Mouse (Mus musculus) right cerebral cortex, postnatal 14 days (tissue): ENCODE measurements around the gene Ube2a.
"Not testable (repeated sequence)": the region's sequence is repeated elsewhere in the genome, so short reads cannot be mapped to it uniquely, and the experiment has no call there.

ENCODE experiments used
- DNase-seq: peaks from one replicate; pipeline ENCODE4 v3.0.0; 2022

The Ube2a gene

DNA sequence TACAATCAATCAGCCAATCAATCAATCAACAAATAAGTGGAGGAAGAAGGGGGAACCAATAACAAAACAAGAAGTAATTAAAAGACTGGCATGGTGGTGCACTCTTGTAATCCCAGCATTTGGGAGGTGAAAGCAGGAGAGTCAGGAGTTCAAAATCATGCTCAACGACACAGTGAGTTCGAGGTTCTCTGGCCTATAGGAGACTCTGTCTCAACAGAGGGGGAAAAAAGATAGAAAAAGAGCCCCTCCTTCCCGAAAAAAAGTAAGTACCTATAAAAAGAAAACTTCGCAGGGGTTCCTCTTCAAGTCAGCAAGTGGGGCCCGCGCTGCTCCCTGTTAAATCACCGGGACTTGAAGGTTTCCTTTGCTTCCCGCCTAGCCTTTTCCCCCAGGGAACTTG, at the start of gene Ube2a, which contains the start of gene C330007P06Rik:
Ube2a (plus strand) TSS at position 136 of the 400 bp plus-strand sequence.
C330007P06Rik (minus strand) TSS at position 347 of the 400 bp plus-strand sequence.
- DNase-seq: no peak

DNA sequence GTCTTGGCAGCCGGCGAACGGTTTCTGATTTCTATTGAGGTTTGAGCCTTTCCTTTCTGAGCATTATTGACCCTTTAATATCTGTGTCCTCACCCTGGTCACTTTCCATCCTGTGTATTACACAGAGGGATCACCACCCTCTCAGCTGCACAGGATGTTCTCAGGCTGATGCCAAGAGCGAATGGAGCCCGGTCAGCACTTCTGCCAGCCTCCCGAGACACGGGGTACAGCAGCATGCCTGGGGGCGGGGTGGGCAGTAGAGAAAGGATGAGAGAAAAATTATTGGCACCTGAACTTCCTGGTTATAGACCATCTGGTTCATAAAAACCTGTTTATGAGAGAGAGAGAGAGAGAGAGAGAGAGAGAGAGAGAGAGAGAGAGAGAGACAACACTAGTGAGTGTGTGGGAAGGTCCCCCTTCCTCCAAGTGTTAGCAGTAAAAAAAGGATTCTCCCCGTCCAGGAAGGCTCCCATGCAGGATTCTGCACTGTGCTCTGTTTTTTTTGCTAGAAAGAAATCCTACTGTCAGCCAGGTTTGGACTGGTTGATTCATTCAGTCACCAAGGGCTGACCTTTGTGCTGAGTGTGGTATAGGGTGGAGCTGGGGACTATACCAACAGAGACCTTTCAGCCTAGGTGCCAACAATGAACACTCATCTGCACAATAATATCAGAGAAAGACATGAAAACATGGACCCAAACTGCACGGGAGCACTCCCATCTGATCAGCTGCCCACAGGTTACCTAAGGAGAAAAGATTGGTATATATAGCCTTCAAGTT, 49.6 kb upstream of the Ube2a start:
- DNase-seq: no peak

DNA sequence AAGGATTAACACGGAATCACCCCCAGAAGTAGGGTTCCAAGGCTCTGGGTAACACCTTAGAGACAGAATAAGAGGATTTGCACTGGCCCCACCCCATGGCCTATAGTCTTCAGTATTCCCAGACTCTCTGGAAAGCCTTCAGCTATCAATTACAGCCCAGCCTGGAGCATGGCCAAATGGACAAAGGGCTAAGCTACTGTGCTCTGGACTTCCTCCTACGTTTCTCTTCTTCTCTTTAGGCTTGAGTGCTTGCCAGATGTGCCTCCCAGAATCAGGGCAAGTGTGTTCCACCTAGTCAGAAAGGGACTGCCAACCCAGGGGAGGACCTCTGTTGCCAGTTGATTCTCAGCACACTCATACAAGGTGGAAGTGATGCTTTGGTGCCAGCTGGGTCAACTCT, 48.7 kb upstream of the Ube2a start:
- no peak for DNase-seq

DNA sequence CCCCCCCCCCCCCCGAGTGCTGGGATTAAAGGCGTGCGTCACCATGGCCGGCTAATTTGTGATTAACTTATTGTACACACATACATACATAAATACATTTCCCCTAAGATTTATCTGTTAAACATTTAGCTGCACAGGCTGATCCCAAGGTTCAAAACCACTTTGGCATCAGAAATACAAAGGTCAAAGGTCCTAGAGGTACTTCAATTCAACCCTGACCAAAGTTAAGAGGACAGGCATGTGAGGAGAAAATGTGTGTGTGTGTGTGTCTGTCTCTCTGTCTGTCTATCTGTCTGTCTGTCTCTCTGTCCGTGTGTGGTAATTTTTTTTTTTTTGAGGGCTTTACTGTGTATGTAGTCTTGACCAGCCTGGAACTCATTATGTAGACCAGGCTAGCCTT, 46.8 kb upstream of the Ube2a start:
- no peak for DNase-seq

DNA sequence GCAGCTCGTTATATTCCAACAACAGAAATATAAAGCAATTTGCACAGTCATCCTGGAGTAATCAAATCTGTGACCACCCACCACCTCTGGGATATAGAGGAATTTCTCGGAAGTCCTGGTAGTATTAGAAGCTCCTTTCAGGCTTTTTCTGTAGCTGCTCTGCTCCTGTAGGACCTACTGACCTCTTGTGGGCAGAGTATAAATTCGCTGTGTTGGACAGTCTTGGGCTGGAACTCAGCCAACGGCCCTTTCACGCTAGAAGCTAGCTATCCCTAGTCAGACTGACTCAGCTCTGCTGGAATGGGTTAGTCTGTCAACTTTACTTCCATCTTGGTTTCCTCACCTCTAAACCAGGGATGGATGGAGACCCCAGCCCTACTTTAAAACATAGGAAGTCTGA, 43.4 kb upstream of the Ube2a start:
- DNase-seq: peak; percentile 27

DNA sequence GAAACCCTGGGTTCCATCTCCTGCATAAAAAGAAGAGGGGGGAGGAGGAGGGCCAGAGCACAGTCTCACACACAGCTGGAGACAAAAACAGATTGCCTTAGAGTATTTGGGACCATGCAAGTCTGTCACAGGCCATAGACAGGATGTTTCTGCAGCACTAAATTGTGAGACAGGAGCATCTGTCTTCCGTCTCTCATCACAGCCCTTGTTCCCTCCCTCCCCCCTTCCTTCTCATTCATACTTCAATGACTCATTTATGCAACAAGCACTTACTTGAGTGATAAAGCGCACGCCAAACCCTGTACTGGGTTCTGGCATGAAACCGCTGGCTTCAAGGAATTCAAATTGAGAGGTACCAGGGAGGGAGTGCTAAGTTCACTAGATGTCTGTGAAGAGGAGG, 42.1 kb upstream of the Ube2a start:
- DNase-seq: no peak

DNA sequence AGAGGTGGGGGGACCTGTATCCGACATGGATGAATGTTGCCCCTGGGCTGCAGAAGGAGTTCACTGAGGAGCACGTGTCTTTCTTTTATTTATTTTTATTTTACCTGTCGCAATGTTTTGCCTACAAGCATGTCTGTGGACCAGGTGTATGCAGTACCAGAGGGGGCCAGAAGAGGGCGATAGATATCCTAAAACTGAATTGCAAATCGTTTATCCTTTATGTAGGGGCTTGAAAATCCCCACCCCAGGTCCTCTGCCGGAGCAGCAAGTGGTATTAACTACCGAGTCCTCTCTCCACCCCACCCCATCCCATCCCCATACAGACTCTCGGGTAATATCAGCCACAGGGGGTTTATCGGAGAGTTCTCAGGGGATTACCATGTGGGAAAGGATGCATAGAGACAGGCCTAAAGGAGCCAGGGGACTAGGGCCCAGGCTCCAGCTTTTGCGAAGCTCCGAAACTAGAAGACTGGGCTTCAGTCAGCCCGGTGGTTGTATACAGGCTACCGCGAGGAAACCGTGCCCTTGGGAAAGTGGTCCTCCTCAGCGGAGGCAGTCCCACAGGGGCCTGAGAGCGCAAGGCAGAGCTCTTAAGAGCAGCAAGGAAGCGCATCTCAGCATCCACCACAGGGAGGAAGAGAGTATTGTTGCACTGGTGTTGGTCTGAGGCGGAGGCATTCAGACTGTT, 40.2 kb upstream of the Ube2a start:
- peak; percentile 59 for DNase-seq

DNA sequence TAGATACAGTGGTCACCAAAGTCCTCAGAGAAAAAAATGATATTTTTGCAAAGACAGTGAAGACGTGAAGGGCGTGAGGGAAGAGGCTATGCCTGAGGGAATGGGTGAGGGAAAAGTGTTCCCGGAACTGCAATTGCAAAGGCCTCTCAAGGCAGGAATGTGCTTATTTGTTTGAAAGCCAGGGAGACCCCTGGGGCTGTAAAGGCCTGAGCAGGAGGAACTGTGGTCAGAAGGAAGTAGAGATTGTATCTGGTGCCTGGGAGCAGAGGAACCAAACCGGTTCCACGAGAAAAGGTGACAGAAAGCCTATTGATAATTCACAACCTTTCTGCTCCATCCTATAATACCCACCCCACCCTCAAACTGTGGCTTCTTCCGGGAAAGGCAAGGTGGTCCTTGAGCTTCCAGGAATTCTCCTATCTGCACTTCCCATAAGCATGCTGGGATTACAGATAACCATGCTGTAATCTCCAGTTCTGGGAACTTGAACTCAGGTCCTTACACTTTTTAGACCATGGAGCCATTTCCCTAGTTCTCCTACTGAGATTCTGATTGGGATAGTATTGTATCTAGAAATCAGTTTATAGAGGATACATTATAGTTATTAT, 36.5 kb upstream of the Ube2a start:
- DNase-seq: no peak

DNA sequence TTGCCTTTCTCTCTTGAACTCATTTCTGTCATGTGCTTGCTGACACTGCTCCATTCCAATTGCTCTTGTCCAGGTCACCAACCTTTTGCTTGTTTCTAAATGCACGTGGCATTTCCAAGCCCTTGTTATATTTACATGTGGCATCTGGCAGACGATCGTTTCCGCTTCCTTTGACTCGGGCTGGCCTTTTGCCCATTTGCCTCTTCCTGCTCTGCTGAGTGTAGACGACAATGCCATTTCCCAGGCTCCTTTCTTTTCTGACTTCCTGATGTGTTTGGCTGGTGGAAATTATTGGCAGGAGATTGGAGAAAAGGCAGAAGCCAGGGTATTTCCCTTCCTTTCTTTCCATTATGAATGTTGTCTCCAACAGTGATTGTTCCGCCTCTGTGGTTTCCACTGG, 34.3 kb upstream of the Ube2a start:
- DNase-seq: peak; percentile 14

DNA sequence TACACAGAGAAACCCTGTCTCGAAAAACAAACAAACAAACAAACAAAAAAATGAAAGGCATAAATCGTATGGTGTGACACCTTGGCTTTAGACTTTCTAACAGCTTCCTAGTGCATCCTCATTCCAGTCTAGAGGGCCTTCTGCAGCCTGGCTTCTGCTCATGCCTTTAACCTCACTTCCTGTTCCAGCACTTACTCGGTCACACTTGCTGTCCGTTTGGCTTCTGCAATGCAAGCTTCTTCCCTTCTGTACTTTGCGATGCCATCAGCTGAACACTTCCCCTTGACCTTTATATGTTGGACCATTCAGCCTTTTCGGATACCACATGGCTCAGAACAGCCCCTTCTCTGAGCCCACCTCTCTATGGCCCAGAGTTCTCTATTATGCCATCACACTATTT, 32.0 kb upstream of the Ube2a start:
- DNase-seq: no peak

DNA sequence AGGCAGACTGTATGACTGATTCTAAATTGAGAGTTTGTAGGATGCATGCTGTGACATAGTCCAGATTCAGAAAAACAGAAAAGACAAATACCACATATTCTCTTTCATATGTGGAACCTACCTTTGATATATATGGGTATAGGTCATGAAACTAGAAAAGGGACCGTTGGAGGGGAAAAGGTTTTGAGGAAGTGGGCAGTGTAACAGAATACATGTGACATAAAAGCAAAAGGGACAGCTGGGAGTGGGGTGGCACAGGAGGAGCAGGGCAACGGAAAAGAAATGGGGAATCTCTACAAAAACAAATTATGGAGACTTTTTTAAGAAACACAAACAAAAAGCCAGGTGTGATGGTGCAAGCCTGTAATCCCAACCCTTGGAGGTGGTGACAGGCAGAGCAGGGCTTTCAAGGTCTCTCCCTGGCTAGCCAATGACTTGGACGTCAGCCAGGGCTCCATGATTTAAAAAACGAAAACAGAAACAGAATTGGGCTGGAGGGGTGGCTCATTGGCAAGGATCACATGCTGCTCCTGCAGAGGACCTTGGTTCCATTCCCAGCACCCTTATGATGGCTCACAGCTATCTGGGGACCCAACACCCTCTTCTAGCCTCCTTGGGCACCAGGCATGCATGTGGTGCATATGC, 30.2 kb upstream of the Ube2a start:
- DNase-seq: no peak

DNA sequence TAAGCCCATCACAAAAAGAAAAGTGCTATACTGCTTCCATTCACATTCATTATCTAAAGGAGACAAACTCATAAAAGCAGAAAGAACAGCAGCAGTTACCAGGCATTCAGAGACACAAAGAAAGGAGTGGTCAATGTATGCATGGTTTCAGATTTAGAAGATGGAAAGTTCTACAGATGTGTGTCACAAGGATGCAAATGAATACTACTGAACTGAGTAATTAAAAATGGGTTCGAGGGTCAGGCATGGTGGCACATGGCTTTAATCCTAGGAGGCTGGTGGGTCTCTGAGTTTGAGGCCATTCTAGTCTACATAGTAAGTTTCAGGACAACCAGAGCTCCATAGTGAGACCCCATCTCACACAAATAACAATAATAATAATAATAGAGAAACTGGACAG, 26.5 kb upstream of the Ube2a start:
- DNase-seq: no peak

DNA sequence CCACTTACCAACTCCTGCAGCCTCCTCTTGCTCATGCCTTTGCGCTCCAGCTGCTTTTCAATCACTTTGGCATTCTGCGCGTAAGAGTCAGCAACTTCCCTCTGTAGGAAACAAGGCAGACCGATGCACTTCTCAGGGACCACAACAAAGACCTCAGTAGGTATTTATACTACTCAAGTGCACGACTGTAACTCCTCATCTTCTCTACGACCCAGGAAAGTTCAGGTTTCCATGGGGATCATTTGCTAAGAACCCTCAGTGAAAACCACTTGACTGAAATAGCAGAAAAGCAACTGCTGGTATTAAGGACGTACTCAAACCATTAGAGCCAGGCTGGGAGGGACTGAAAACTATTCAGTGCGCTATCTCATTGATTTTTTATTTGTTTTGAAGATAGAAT, 21.1 kb upstream of the Ube2a start:
- DNase-seq: no peak

DNA sequence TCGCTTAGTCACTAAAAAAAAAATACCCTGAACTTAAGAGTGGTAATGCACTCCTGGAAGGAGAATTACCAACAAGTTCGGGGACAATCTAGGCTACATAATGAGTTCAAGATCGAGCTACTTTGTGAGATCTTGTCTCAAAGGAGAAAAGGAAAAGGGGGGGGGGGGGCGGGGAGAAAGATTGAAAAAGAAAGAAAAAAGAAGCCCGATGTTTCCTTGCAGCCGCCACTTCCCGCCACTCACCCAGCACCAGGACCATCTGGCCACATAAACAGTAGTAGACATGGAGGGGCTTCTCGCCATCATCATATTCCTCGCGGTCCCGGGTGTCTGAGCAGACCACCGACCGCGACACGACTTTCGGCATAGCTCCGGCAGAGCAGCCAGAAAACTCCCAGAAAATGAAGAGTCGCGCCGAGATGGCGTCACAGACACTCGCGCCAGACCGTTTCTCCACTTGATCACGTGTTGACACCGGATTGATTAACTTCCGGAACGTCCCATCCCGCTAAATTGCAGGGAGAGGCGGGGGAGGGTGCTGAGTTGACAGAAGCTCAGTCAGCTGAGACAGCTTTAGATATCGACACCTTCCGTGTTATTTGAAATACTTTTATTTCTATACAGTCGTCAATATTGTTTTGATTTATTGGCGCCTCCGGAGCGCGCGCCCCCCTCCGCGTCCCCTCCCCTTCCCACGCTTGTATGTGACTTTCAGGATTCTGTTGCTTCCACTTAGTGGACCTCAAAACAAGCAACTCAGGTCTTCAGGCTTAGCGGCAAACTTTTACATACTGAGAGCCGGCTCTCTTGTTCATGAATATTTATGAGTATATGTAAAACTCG, 9.7 kb upstream of the Ube2a start:
- peak; percentile 74 for DNase-seq

DNA sequence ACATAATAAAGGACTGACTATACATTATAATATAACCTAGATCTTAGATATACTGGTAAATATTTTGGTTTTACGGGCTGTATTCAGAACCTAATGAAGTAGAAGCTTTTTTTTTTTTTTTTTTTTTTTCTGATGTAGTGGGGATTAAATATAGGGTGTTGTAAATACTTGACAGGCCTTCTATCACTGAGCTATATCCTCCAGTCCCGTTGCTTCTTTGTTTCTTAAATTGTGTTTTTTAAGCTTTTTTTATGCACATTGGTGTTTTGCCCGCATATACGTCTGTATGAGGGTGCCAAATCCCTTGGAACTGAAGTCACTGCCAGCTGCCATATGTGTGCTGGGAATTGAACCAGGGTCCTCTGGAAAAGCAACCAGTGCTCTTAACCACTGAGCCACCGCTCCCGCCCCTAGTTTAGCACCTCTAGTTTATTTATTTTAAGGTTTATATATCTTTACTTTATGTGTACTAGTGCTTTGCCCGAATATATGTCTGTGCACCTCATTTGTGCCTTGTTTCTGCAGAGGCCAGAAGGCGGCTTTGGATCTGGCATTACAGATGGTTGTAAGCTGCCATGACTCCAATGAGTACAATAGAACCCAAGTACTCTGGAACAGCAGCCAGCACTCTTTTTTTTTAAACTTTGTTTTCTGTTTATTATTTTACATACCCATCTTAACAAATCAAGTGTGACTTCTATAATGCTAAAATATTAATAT, 8.9 kb upstream of the Ube2a start:
- DNase-seq: no peak

DNA sequence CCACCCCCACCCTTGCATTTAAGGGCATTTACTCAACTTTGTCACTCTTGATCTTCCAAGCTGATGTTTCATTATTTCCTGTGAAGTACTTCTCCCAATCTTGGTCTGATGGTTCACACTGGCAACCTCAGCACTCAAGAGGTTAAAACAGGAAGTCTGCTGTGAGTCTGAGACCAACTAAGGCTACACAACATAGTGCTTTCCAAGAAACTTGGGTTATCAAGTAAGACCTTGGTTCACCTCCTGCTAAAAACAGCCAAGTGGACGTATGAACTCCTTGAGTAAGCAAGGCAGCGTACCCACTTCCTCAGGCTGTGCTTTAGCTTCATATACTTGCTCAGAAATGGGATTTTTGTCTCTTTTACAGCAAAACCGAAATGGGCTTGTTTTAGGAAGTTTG, 3.3 kb upstream of the Ube2a start:
- no peak for DNase-seq

DNA sequence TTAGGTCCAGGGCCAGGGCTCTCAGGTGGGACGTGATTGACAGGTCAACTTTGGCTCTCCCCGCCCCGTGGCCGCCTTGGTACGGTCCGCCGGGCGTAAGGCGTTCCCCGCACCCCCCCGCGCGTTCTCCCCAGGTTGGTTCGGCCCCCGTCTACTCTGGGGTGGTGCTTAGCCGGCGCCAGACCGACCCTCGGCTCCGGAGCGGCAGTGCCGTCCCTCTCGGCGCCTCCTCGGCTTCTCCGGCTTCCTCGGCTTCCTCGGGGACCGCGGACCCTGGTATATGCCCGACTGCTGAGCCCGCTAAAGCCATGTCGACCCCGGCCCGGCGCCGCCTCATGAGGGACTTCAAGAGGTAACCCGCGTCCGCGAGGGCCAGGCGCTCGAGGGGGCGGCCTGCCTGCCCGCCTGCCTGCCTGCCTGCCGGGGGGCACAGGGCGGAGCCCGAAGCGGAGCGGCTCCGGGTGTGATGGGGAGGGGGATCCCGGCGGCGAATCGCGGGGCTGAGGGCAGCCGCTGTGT, 537 bp downstream of the Ube2a start:
- peak; percentile 86 for DNase-seq

DNA sequence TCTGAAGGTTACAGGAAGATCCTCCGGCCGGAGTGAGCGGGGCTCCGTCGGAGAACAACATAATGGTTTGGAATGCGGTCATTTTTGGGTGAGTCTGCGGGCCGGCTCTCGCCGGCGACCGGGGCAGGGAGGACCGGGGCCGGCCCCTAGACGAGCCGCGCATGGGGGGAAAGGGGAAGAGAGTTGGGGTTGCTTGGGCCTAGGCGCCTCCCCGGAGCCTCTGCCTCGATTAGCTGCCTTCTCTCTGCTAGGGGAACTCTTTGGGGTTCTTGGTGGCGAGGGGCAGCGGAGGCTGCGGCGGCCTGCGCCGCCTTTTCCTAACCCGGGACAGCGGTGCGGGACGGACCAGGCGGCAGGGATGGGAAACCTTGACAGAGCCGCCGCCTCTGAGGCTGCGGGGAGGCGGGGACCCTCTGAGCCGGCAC, 1.0 kb downstream of the Ube2a start:
- DNase-seq: peak; percentile 5

DNA sequence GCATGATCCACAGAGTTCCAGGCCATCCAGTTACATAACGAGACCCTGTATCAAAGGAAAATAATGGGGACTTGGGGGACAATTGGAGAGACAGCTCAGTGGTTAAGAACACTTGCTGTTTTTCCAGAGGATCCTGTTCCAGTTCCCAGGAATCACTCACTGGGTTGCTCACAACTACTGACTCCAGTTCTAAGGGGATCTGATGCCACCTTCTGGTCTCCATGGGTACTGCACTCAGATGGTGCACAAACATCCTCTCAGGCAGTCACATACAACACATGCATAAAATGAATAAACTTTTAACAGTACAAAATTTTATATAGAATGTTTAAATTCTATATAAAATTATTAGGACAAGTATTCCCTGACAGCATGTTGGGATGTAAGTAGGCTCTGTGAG, 11.0 kb downstream of the Ube2a start:
- no peak for DNase-seq

DNA sequence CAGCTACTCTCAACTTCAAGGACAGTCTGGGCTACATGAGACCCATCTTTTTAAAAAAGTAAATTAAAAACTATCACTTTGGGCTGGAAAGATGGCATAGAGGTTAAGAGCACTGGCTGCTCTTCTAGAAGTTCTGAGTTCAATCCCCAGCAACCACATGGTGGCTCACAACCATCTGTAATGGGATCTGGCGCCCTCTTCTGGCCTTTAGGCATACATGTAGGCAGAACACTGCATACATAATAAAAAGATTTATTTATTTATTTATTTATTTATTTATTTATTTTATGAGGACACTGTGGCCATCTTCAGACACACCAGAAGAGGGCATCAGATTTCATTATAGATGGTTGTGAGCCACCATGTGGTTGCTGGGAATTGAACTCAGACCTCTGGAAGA, 25.2 kb downstream of the Ube2a start:
- not testable (repeated sequence) for DNase-seq

DNA sequence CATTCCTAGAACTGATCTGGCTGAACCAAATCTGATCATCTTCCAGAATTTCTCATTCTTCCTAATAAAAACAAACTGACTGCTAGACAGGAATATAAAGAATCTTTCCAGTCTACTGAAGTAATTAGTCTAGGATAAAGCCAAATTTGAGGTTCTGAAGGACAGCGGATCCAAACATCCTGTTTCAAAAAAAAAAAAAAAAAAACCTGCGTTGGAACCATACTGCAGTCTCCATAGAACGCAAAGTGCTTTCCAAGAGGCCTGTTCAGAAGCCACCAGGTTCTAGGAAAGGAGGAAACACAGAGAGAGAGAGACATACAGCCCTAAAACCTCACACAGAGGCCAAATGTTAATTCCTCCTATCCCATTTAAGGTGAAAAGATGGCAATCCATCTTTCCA, 28.0 kb downstream of the Ube2a start:
- no peak for DNase-seq
